Mouse (Mus musculus): ENCODE results near the gene Map3k1. TPM values are rescaled to one million over a fixed set of nuclear protein-coding genes. Genes with fewer than 3 reads are reported as not detected.

Map3k1 gene
- polyA plus RNA-seq (2015; fragmentation: Nextera tagmentation; extraction: Ambion mirVana), result 27.5 and 28.6 TPM in 2 replicates

DNA sequence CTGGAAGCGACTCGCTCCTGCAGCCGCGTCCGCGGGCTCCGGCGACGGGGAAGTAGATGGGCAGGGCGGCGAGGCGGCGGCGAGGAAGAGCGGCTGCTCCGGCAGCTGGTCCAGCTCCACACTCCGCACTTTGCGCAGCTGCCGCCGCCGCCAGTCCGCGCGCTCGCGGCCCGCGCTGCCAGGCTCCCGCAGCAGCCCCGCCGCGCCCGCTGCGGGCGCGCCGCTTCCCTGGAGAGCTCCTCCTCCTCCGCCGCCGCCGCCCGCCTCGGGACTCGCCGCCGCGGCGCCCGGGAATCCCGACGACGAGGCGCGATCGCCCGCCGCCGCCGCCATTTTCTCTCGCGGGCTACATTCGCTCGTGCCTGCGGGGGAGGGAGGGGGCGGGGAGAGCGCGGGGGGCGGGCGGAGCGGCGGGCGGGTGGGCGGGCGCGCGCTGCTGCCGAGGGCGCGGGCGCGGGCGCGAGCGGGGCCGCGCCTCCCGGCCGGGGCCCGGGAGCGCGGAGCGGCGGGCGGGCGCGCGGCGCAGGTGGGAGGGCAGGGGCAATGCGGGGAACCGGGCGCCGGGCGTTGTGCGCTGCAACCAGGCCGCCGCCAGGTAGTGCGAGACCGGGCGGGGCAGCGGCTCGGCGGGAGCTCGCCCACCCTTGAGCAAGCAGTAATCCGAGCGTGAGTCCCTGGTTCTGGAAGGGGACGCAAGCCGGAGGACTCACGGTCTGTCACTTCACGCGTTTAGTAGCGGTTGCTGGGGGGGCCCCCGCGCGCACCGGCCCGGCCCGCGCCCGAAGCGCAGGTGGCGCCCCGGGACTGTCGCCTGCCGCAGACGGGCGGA, at the start of gene Map3k1:
Gene Map3k1, minus strand, starts transcription at position 357 of the 829 bp plus-strand sequence.
- H3K36me3 ChIP-seq, result no peaks in the 10 kb centered on the region
- under 1% methylated on average over 72 of the region's 136 CpGs for WGBS
- peaks cover 33% of the 10 kb centered on the region for H3K4me1 ChIP-seq
- peak; percentile 75 for ATAC-seq (ENCODE audit: borderline replicate concordance, extremely low read depth, low FRiP score, low TSS enrichment)
- peak within 1 kb of the TSS; percentile 88 for H3K4me2 ChIP-seq
- no peaks in the 10 kb centered on the region for H3K27me3 ChIP-seq
- peak within 1 kb of the TSS; percentile 96 for H3K9ac ChIP-seq
- peak within 1 kb of the TSS; percentile 99 for H3K27ac ChIP-seq
- H3K9me3 ChIP-seq, result no peaks in the 10 kb centered on the region
- peak within 1 kb of the TSS; percentile 95 for H3K4me3 ChIP-seq

DNA sequence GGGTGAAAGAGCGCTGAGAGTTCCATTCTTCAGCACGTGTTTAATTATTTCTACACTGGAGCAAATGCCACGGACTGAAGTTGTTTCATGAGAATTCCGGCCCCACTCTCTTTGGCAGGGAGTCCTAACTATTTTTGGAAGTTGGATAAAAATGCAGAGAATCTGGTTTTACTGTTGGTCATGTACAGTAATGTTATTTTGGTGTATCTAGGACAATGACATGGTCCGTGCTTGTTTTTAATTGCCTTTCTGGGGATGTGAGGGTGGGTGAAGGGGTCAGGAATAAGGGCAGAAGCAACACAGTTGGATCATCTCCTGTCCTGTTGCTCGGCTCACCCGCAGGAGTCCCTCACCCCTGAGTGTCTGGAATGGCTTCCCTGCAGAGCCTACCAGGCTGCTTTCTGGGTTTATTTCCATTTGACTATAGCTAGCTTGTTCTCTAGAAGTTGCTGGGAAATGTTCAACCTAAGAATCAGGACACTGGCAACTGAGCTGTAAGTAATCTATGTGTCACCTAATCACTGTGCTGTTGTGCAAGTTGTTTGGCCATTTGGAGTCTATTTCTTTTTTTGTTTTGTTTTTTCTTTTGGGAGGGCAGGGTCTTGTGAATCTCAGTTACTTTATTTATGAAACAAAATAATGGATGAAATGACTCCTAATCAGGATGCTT, 48.1 kb upstream of the Map3k1 start:
- Histone ChIP-seq H3K9me3 (no peaks in the 10 kb centered on the region), H3K27ac (peak overlapping the region; percentile 83), H3K4me1 (peaks cover 15% of the 10 kb centered on the region; the same call in 1 of the 2 replicates), H3K27me3 (no peaks in the 10 kb centered on the region), H3K4me2 (no peak overlapping the region; the same call in 1 of the 2 replicates), H3K4me3 (no peak overlapping the region), H3K36me3 (no peaks in the 10 kb centered on the region), H3K9ac (no peak overlapping the region)
- ATAC-seq (ENCODE audit: borderline replicate concordance, extremely low read depth, low FRiP score, low TSS enrichment), result peak; percentile 86; the same call in 1 of the 2 replicates
- 37% methylated on average over 7 of the region's 7 CpGs for WGBS

- peaks cover 15% of the 10 kb centered on the region; the same call in 1 of the 2 replicates for H3K4me1 ChIP-seq
- no peaks in the 10 kb centered on the region for H3K27me3 ChIP-seq
- H3K4me3 ChIP-seq, result no peak overlapping the region
- H3K4me2 ChIP-seq, result no peak overlapping the region
- no peak overlapping the region for H3K9ac ChIP-seq
- H3K9me3 ChIP-seq, result no peaks in the 10 kb centered on the region
- 73% methylated on average over 7 of the region's 7 CpGs for WGBS
- H3K27ac ChIP-seq, result peak overlapping the region; percentile 83
- no peak for ATAC-seq (ENCODE audit: borderline replicate concordance, extremely low read depth, low FRiP score, low TSS enrichment)
- H3K36me3 ChIP-seq, result no peaks in the 10 kb centered on the region
These were observed 47.4 kb upstream of the Map3k1 start for GRCm38 (mm10) chr13:111856232-111856631.

- Histone ChIP-seq H3K4me1 (peaks cover 15% of the 10 kb centered on the region; the same call in 1 of the 2 replicates), H3K36me3 (no peaks in the 10 kb centered on the region), H3K27me3 (no peaks in the 10 kb centered on the region), H3K4me2 (no peak overlapping the region), H3K4me3 (no peak overlapping the region), H3K9ac (no peak overlapping the region), H3K9me3 (no peaks in the 10 kb centered on the region), H3K27ac (no peak overlapping the region)
- ATAC-seq (ENCODE audit: borderline replicate concordance, extremely low read depth, low FRiP score, low TSS enrichment), result no peak
- 72% methylated on average over 9 of the region's 9 CpGs for WGBS
These were observed 43.8 kb upstream of the Map3k1 start for GRCm38 (mm10) chr13:111852451-111853224.

- H3K4me2 ChIP-seq, result no peak overlapping the region
- no peaks in the 10 kb centered on the region for H3K27me3 ChIP-seq
- H3K36me3 ChIP-seq, result no peaks in the 10 kb centered on the region
- 93% methylated on average over 12 of the region's 12 CpGs for WGBS
- no peaks in the 10 kb centered on the region for H3K9me3 ChIP-seq
- H3K4me1 ChIP-seq, result no peaks in the 10 kb centered on the region
- H3K27ac ChIP-seq, result no peak overlapping the region
- H3K9ac ChIP-seq, result no peak overlapping the region
- ATAC-seq (ENCODE audit: borderline replicate concordance, extremely low read depth, low FRiP score, low TSS enrichment), result no peak
- no peak overlapping the region for H3K4me3 ChIP-seq
These were observed 41.4 kb upstream of the Map3k1 start for GRCm38 (mm10) chr13:111850046-111850837.

GRCm38 (mm10) chr13:111845471-111845870, 36.7 kb upstream of the Map3k1 start:
- ATAC-seq (ENCODE audit: borderline replicate concordance, extremely low read depth, low FRiP score, low TSS enrichment), result no peak
- WGBS, result 58% methylated on average over 9 of the region's 9 CpGs
- Histone ChIP-seq H3K4me1 (no peaks in the 10 kb centered on the region), H3K9me3 (no peaks in the 10 kb centered on the region), H3K4me3 (no peak overlapping the region), H3K4me2 (no peak overlapping the region), H3K9ac (no peak overlapping the region), H3K27me3 (no peaks in the 10 kb centered on the region), H3K36me3 (no peaks in the 10 kb centered on the region), H3K27ac (no peak overlapping the region)

DNA sequence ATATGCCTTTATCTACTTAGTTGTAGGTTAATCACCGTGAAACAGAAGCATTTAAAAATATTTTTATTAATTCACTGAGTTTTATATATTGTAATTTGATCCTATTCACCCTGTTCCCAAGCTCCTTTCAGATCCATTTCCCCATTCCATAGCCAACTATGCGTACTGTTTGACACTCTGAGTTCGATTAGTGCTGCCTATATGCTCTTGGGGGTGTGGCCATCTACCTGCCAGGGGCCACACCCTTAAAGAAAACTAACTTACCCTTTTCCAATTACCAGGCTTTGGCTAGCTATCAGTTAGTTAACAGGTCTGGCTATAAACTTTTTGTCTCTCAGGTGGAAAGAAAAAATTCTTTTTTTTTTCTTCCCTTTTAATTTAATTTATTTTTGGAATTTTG, 35.5 kb upstream of the Map3k1 start:
- 82% methylated on average over 3 of the region's 3 CpGs for WGBS
- no peaks in the 10 kb centered on the region for H3K4me1 ChIP-seq
- H3K27ac ChIP-seq, result no peak overlapping the region
- H3K9ac ChIP-seq, result no peak overlapping the region
- H3K4me3 ChIP-seq, result no peak overlapping the region
- no peaks in the 10 kb centered on the region for H3K36me3 ChIP-seq
- H3K27me3 ChIP-seq, result no peaks in the 10 kb centered on the region
- ATAC-seq (ENCODE audit: borderline replicate concordance, extremely low read depth, low FRiP score, low TSS enrichment), result no peak
- no peaks in the 10 kb centered on the region for H3K9me3 ChIP-seq
- no peak overlapping the region for H3K4me2 ChIP-seq

GRCm38 (mm10) chr13:111835787-111836186, 27.0 kb upstream of the Map3k1 start:
- Histone ChIP-seq H3K9me3 (no peaks in the 10 kb centered on the region), H3K36me3 (no peaks in the 10 kb centered on the region), H3K4me1 (no peaks in the 10 kb centered on the region; the same call in 1 of the 2 replicates), H3K4me3 (no peak overlapping the region), H3K4me2 (no peak overlapping the region), H3K27me3 (no peaks in the 10 kb centered on the region), H3K9ac (no peak overlapping the region), H3K27ac (no peak overlapping the region)
- no peak for ATAC-seq (ENCODE audit: borderline replicate concordance, extremely low read depth, low FRiP score, low TSS enrichment)
- 48% methylated on average over 8 of the region's 8 CpGs for WGBS

DNA sequence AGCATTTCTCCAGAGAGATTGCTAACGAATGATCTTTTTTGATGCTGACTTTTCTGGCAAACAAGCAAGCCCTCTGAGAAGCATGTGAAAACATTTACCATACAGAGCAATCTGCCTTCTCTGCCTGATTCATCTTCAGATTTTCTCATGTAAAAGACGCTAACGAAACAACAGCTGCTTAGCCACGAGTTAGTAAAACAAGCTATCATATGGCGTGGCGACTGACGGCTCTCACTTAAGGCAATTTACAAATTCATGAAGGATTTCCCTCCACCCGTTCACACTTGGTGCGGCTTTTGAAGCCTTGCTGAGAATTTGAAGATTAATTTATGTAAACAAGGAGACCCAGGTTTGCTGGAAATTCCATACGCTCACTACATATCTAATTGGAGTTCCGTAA, 25.8 kb upstream of the Map3k1 start:
- Histone ChIP-seq H3K9me3 (no peaks in the 10 kb centered on the region), H3K4me3 (no peak overlapping the region), H3K4me2 (peak overlapping the region; percentile 23; the same call in 1 of the 2 replicates), H3K27me3 (no peaks in the 10 kb centered on the region), H3K9ac (no peak overlapping the region), H3K36me3 (no peaks in the 10 kb centered on the region), H3K4me1 (no peaks in the 10 kb centered on the region; the same call in 1 of the 2 replicates), H3K27ac (no peak overlapping the region)
- ATAC-seq (ENCODE audit: borderline replicate concordance, extremely low read depth, low FRiP score, low TSS enrichment), result no peak
- WGBS, result 49% methylated on average over 11 of the region's 11 CpGs

- Histone ChIP-seq H3K4me3 (no peak overlapping the region), H3K36me3 (no peaks in the 10 kb centered on the region), H3K9ac (no peak overlapping the region), H3K4me1 (no peaks in the 10 kb centered on the region), H3K27me3 (no peaks in the 10 kb centered on the region), H3K9me3 (no peaks in the 10 kb centered on the region), H3K27ac (no peak overlapping the region), H3K4me2 (no peak overlapping the region)
- WGBS, result 48% methylated on average over 2 of the region's 2 CpGs
- ATAC-seq (ENCODE audit: borderline replicate concordance, extremely low read depth, low FRiP score, low TSS enrichment), result no peak
These were observed 20.7 kb upstream of the Map3k1 start for GRCm38 (mm10) chr13:111829473-111829872.

- Histone ChIP-seq H3K36me3 (no peaks in the 10 kb centered on the region), H3K9ac (no peak overlapping the region), H3K4me1 (no peaks in the 10 kb centered on the region), H3K27me3 (no peaks in the 10 kb centered on the region), H3K9me3 (no peaks in the 10 kb centered on the region), H3K4me2 (no peak overlapping the region), H3K4me3 (no peak overlapping the region), H3K27ac (no peak overlapping the region)
- 61% methylated on average over 4 of the region's 4 CpGs for WGBS
- no peak for ATAC-seq (ENCODE audit: borderline replicate concordance, extremely low read depth, low FRiP score, low TSS enrichment)
These were observed 18.7 kb upstream of the Map3k1 start for GRCm38 (mm10) chr13:111827481-111827880.
